ENCODE assay signal across 19 mouse cellular contexts in genomic region chr14:34227981-34228380, GRCm38 (mm10). TPM values are rescaled to one million over a fixed set of nuclear protein-coding genes. Genes with fewer than 3 reads are reported as not detected.
"Had no signal": no experiment of that assay in that cellular context is flagged by ENCODE, and none has a peak within 500 bp of the region (broad histone marks: within the 10 kb centered on the region; RNA-seq: fewer than 3 reads in every experiment).

No protein-coding gene starts in this region.

- H3K9ac ChIP-seq: liver, embryonic 14.5 days; lung, embryonic 14.5 days; midbrain, embryonic 12.5 days; midbrain, embryonic 15.5 days; neural tube, embryonic 13.5 days; neural tube, embryonic 15.5 days had no signal

- H3K27ac ChIP-seq: liver, embryonic 14.5 days; midbrain, embryonic 12.5 days; midbrain, embryonic 15.5 days; neural tube, embryonic 13.5 days; neural tube, embryonic 15.5 days had no signal

- DNase-seq: lung, adult 18-20 months; lung, embryonic 14.5 days; lung, postnatal 10 days; lung, postnatal 4 days; retina, postnatal 1 day; right cerebral cortex, adult 18-20 months; right cerebral cortex, postnatal 25 days; right cerebral cortex, postnatal 4 days; spleen, adult 18-20 months; thymus, adult 18-20 months; thymus, postnatal 14 days; thymus, postnatal 36 days had no signal

- H3K4me1 ChIP-seq: megakaryocyte, embryonic 14.5 days; midbrain, embryonic 12.5 days; midbrain, embryonic 15.5 days; neural tube, embryonic 13.5 days; neural tube, embryonic 15.5 days had no signal

- H3K4me3 ChIP-seq: megakaryocyte, embryonic 14.5 days; midbrain, embryonic 12.5 days; midbrain, embryonic 15.5 days; neural tube, embryonic 13.5 days; neural tube, embryonic 15.5 days had no signal

- H3K36me3 ChIP-seq: midbrain, embryonic 12.5 days; midbrain, embryonic 15.5 days; neural tube, embryonic 13.5 days; neural tube, embryonic 15.5 days had no signal

- ATAC-seq: midbrain, embryonic 15.5 days had no signal

- H3K4me2 ChIP-seq: lung, embryonic 14.5 days; midbrain, embryonic 12.5 days; midbrain, embryonic 15.5 days; neural tube, embryonic 13.5 days; neural tube, embryonic 15.5 days had no signal

- H3K9me3 ChIP-seq: midbrain, embryonic 12.5 days; midbrain, embryonic 15.5 days; neural tube, embryonic 13.5 days; neural tube, embryonic 15.5 days had no signal

- H3K27me3 ChIP-seq: megakaryocyte, embryonic 14.5 days; midbrain, embryonic 12.5 days; midbrain, embryonic 15.5 days; neural tube, embryonic 13.5 days; neural tube, embryonic 15.5 days had no signal

RNA-seq across cellular contexts. Expression of gene Syt15, which starts 8.6 kb away (rescaled TPM):
- total RNA-seq: monocyte, adult 5-6 weeks had no signal

RNA-seq across cellular contexts. Expression of gene Gprin2, which starts 26.5 kb away (rescaled TPM):
- total RNA-seq: monocyte, adult 5-6 weeks had no signal
